Mouse (Mus musculus) kidney, embryonic 15.5 days (tissue): Measurements from ENCODE around the gene P2rx2. TPM values are rescaled to one million over a fixed set of nuclear protein-coding genes. Genes with fewer than 3 reads are reported as not detected.

Experiments
- ATAC-seq: fragments of 200-750 bp; cut with Nextera tagmentation; replicated peaks from 2 replicates; pipeline ENCODE4 v1.8.0; 2017; ENCODE audit warnings: moderate TSS enrichment; ENCODE audit not compliant: low FRiP score
- H3K27ac ChIP-seq: fragments of 300-500 bp; sonication (generic); 2 replicates; pipeline ENCODE4 v1.5.1; 2015; ENCODE audit warnings: mild to moderate bottlenecking, inconsistent platforms
- H3K27me3 ChIP-seq: fragments of 300-500 bp; sonication (generic); 2 replicates; pipeline ENCODE4 v1.6.1; 2015; ENCODE audit warnings: inconsistent platforms
- H3K36me3 ChIP-seq: fragments of 300-500 bp; sonication (generic); 2 replicates; pipeline ENCODE4 v1.6.1; 2015; ENCODE audit warnings: inconsistent platforms
- H3K4me1 ChIP-seq: fragments of 300-500 bp; sonication (generic); 2 replicates; pipeline ENCODE4 v1.6.1; 2015; ENCODE audit warnings: inconsistent platforms
- H3K4me2 ChIP-seq: fragments of 300-500 bp; sonication (generic); 2 replicates; pipeline ENCODE4 v1.6.1; 2015; ENCODE audit warnings: moderate library complexity, mild to moderate bottlenecking, inconsistent platforms
- H3K4me3 ChIP-seq: fragments of 300-500 bp; sonication (generic); replicated peaks from 2 replicates; pipeline ENCODE4 v1.5.1; 2015; ENCODE audit warnings: mild to moderate bottlenecking, inconsistent platforms
- H3K9ac ChIP-seq: fragments of 300-500 bp; sonication (generic); 2 replicates; pipeline ENCODE4 v1.6.1; 2015; ENCODE audit warnings: mild to moderate bottlenecking, inconsistent platforms
- H3K9me3 ChIP-seq: fragments of 300-500 bp; sonication (generic); replicated peaks from 2 replicates; pipeline ENCODE4 v1.6.1; 2016; ENCODE audit warnings: inconsistent platforms
- WGBS: fragments of 180-500 bp; shearing (Covaris S2); methylation state at CpG from one replicate; pipeline ENCODE4 v1.1.7; 2015; ENCODE audit warnings: mixed read lengths; 5-methylcytosine and 5-hydroxymethylcytosine counted together
- polyA plus RNA-seq: library from polyadenylated mRNA; unstranded; fragments of >200 nt; fragmentation: Nextera tagmentation; extraction: Ambion mirVana; gene quantifications from 2 replicates; pipeline ENCODE4 v1.2.1, GENCODE M21; 2015

Gene P2rx2
- polyA plus RNA-seq, 1 experiment from 2014 or later = 0.87 TPM

GRCm38 (mm10) chr5:110308861-110309260 lies 34.2 kb downstream of the P2rx2 start:
- ATAC-seq = no peak
- Histone ChIP-seq H3K36me3 (peaks cover 96% of the 10 kb centered on the region), H3K4me1 (no peaks in the 10 kb centered on the region), H3K27ac (no peak overlapping the region), H3K4me3 (no peak overlapping the region), H3K4me2 (no peak overlapping the region), H3K27me3 (no peaks in the 10 kb centered on the region), H3K9me3 (no peaks in the 10 kb centered on the region), H3K9ac (no peak overlapping the region)
- 92% methylated on average over 7 of the region's 7 CpGs for WGBS

GRCm38 (mm10) chr5:110300591-110300990 lies 42.4 kb downstream of the P2rx2 start:
- Histone ChIP-seq H3K27me3 (no peaks in the 10 kb centered on the region), H3K9ac (no peak overlapping the region), H3K27ac (no peak overlapping the region), H3K4me1 (no peaks in the 10 kb centered on the region), H3K9me3 (no peaks in the 10 kb centered on the region), H3K36me3 (peaks cover 97% of the 10 kb centered on the region), H3K4me2 (no peak overlapping the region), H3K4me3 (no peak overlapping the region)
- WGBS = 93% methylated on average over 2 of the region's 2 CpGs
- ATAC-seq = no peak

- 86% methylated on average over 1 of the region's 1 CpGs for WGBS
- no peak overlapping the region for H3K4me2 ChIP-seq
- peaks cover 92% of the 10 kb centered on the region for H3K36me3 ChIP-seq
- no peak overlapping the region for H3K4me3 ChIP-seq
- no peak overlapping the region for H3K27ac ChIP-seq
- no peaks in the 10 kb centered on the region for H3K4me1 ChIP-seq
- H3K27me3 ChIP-seq = no peaks in the 10 kb centered on the region
- H3K9ac ChIP-seq = no peak overlapping the region
- H3K9me3 ChIP-seq = no peaks in the 10 kb centered on the region
- no peak for ATAC-seq
Measured at GRCm38 (mm10) chr5:110296637-110297036, 46.4 kb downstream of the P2rx2 start.

- Histone ChIP-seq H3K9me3 (no peaks in the 10 kb centered on the region), H3K27me3 (no peaks in the 10 kb centered on the region), H3K4me1 (peaks cover 9% of the 10 kb centered on the region), H3K4me2 (no peak overlapping the region), H3K4me3 (no peak overlapping the region), H3K27ac (no peak overlapping the region), H3K36me3 (peaks cover 73% of the 10 kb centered on the region), H3K9ac (no peak overlapping the region)
- ATAC-seq = no peak
- 97% methylated on average over 1 of the region's 1 CpGs for WGBS
Measured at GRCm38 (mm10) chr5:110291649-110292048, 51.4 kb downstream of the P2rx2 start.

Other genes starting within 250 kb of the P2rx2 start
- gene Gm35315, start 248.8 kb downstream of the P2rx2 start, polyA plus RNA-seq = 1.5 and 2.2 TPM in 2 replicates
- 1.4 and 1.6 TPM in 2 replicates for gene Plcxd1, start 243.2 kb downstream of the P2rx2 start, polyA plus RNA-seq
- gene Gtpbp6, start 235.0 kb downstream of the P2rx2 start, polyA plus RNA-seq = 32.3 and 34.9 TPM in 2 replicates
- 3.8 and 5.7 TPM in 2 replicates for gene Zfp605, start 233.1 kb downstream of the P2rx2 start, polyA plus RNA-seq
- gene Chfr, start 207.4 kb downstream of the P2rx2 start, polyA plus RNA-seq = 35.3 and 38.1 TPM in 2 replicates
- 19.0 and 19.4 TPM in 2 replicates for gene Golga3, start 166.5 kb downstream of the P2rx2 start, polyA plus RNA-seq
- 29.7 and 32.2 TPM in 2 replicates for gene Ankle2, start 112.2 kb downstream of the P2rx2 start, polyA plus RNA-seq
- gene Pgam5, start 73.3 kb downstream of the P2rx2 start, polyA plus RNA-seq = 67.6 and 68.1 TPM in 2 replicates
- gene Pxmp2, start 57.0 kb downstream of the P2rx2 start, polyA plus RNA-seq = 17.7 and 20.4 TPM in 2 replicates
- 32.9 and 33.1 TPM in 2 replicates for gene Pole, start 56.9 kb downstream of the P2rx2 start, polyA plus RNA-seq
- gene Lrcol1, start 1.5 kb upstream of the P2rx2 start, polyA plus RNA-seq = not detected in 2 replicates
- gene Fbrsl1, start 105.3 kb upstream of the P2rx2 start, polyA plus RNA-seq = 12.1 and 13.2 TPM in 2 replicates
- 0.40 and 0.51 TPM in 2 replicates for gene Galnt9, start 201.1 kb upstream of the P2rx2 start, polyA plus RNA-seq